Mouse (Mus musculus) CH12.LX (cell line): ENCODE results near the gene Rita1.

Experiments
- CTCF ChIP-seq, 2 experiments: IDR thresholded peaks in 1 of 2; conservative IDR thresholded peaks in 1 of 2; 2 replicates each; pipeline ENCODE4 v1.5.1; 2011 to 2012; ENCODE audit warnings: low read depth in 2 of 2, low read length in 2 of 2, improper control_type of control experiment in 1 of 2, inconsistent platforms in 1 of 2, mild to moderate bottlenecking in 1 of 2, moderate library complexity in 1 of 2
- E2F4 ChIP-seq: IDR thresholded peaks from 2 replicates; pipeline ENCODE4 v1.6.1; 2011; ENCODE audit warnings: low read depth, low read length, improper control_type of control experiment; ENCODE audit not compliant: insufficient replicate concordance
- IRF4 ChIP-seq: IDR thresholded peaks from 2 replicates; pipeline ENCODE4 v1.6.1; 2014; ENCODE audit warnings: low read depth, mild to moderate bottlenecking, inconsistent platforms, low read length, improper control_type of control experiment
- MAX ChIP-seq: IDR thresholded peaks from 2 replicates; pipeline ENCODE4 v1.6.1; 2011; ENCODE audit warnings: low read length, improper control_type of control experiment
- POLR2A ChIP-seq: IDR thresholded peaks from 2 replicates; pipeline ENCODE4 v1.6.1; 2011; ENCODE audit warnings: low read depth, mild to moderate bottlenecking, improper control_type of control experiment, low read length
- TCF12 ChIP-seq: IDR thresholded peaks from 2 replicates; pipeline ENCODE4 v1.6.1; 2014; ENCODE audit warnings: low read depth, mild to moderate bottlenecking, inconsistent platforms, low read length, improper control_type of control experiment
- ZMIZ1 ChIP-seq: IDR thresholded peaks from 2 replicates; pipeline ENCODE4 v1.6.1; 2012; ENCODE audit warnings: low read depth, mild to moderate bottlenecking, inconsistent platforms, low read length, improper control_type of control experiment

DNA sequence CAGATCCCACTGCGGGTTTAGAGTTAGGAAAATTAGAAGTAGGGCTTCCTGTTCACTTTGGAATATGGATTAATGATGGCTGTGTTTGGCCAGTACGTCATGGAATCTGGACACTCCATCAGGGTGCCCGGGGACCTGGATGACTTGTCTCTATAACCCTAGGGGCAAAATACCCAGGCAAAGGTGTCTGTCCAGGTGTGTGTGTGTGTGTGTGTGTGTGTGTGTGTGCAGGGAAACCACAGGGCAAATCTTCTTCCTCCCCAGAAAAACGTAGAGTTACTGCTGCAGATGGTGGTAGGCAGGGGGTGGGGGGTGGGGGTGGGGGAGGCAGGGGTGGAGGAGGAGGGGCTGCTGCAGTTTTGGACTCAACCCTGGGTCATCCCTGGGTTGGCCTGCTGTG, 35.0 kb upstream of the Rita1 start:
- TF ChIP-seq CTCF (conservative IDR thresholded peaks at IDR 0.05 in 1 of 2, IDR thresholded peaks at IDR 0.05 in 1 of 2; ENCODE audit: low read depth in 2 of 2, low read length in 2 of 2): no peak
- TF ChIP-seq MAX: no peak
- no peak for TF ChIP-seq IRF4
- no peak for TF ChIP-seq POLR2A
- no peak for TF ChIP-seq E2F4
- TF ChIP-seq TCF12: 0 out of 2 replicates have a peak, but pooled peaks have one; percentile 2
- TF ChIP-seq ZMIZ1: no peak
